Mouse (Mus musculus) spleen, adult 2 months (tissue): ENCODE measurements at regions not wholly inside any gene's neighbourhood (a gene's known extent, or its start where the extent isn't known, plus 50 kb on each side); places are given as distances from the start of the nearest gene placed in this dataset.

Experiments used
- CTCF ChIP-seq: fragments of 200-500 bp; IDR thresholded peaks from 2 replicates; pipeline ENCODE4 v1.5.1; 2011; ENCODE audit warnings: mild to moderate bottlenecking, inconsistent platforms; ENCODE audit not compliant: insufficient read depth, insufficient read length, insufficient replicate concordance; ENCODE audit errors: extremely low read depth
- POLR2A ChIP-seq: fragments of 200-500 bp; IDR thresholded peaks from 2 replicates; pipeline ENCODE4 v1.6.1; 2011; ENCODE audit warnings: low read depth, low read length, inconsistent platforms

DNA sequence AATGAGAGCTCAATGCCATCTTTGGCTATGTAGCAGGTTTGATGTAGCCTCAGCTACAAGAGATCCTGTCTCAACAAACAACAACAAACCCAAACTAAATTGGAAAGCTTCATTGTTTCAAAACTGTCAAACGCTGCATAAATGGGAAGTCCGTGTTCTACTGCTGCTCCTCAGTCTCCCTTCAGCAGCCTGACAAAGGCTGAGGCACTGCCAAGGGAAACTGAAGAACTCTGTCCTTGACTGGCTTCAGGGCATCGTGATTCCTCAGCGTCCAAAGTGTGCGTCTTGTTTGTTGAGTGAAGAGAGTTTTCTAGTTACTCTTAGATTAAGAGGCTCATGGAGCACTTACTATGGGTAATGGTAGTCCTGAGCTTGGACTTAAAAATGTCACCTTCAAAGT is 100.7 kb downstream of the Rgs2 start:
- TF ChIP-seq POLR2A = no peak
- no peak for TF ChIP-seq CTCF
